Mouse (Mus musculus) monocyte, adult 5-6 weeks (primary cell): ENCODE measurements around the gene Stxbp1. TPM values are rescaled to one million over a fixed set of nuclear protein-coding genes. Genes with fewer than 3 reads are reported as not detected.
A peak's percentile ranks its signal among the peaks of the same experiment; 100 is the strongest.

Source experiments
- ATAC-seq: fragments of 153-309, 156-312 bp; replicated peaks from 2 replicates; pipeline ENCODE4 v1.8.0; 2017; ENCODE audit warnings: mild to moderate bottlenecking; ENCODE audit not compliant: low TSS enrichment, insufficient number of reproducible peaks, severe bottlenecking, poor library complexity, low FRiP score
- total RNA-seq: library from RNA; stranded (forward); fragments of 200-1000, 200-491, 200-594 nt; gene quantifications from 3 replicates; pipeline ENCODE4 v1.2.3, GENCODE M21; 2017

Gene Stxbp1
- total RNA-seq = 0.43 to 1.2 TPM (median 1.1 TPM) in 3 replicates

DNA sequence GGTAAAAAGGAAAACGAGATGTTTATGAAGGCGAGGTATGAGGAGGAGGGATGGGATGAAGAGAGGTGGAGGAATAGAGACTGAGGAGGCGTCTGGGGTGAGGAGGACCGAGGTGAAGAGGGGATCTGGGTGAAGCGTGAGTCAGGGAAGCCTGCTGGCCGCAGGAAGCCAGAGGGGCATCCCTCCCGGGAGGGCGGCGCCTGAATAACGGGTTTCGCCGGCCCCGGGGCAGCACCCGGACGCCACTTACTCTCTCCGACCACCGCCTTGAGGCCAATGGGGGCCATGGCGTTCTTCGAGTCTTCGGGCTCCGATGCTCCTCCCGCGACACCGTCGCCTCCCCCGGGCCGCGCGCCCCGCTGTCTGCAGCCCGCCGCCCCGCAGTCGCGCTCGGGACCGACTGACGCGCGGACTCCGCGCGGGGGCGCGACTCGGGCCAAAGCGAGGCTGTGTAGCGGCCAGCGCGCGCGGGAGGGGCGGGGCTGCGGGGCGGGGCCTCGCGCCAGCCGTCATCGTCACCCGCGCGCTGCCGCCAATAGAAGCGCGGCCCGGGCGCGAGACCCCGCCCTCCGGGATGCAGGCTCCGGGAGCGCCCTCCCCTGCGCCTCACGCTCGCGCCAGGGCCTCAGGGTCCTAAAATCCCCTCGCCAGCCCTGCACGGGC lies at the start of gene Stxbp1:
Gene Stxbp1 (minus strand): TSS at position 441 of the 663 bp plus-strand sequence.
- ATAC-seq = peak; percentile 92

DNA sequence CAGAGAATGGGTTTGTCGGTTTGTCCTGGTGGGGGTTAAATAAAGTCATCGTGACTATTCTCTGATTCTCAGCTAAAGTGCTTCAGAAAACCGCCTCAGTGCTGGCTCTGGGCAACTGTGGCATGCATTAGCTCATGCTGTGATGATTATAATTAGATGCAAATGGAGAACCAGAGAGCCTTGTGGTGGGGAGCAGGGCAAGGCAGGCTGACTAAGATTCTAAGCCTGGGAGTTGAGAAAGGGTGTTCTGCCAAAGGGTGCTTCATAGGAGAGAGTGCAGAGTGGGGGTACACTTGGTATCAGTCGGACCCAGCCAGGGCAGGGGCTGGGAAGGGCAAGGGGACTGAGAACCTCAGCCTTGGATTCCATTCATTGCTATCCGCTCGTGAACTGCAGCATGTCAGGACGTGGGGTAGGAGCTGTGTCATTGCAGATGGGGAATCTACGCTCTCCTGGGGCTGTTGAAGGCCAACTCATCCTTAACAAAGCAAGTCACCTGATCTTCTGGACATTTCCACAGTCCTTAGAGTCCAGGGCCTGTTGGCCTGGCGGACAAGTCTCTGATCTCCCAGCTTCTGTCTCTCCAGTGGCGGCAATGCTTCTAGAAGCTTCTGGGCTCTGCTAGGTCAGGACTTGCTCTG lies 49.6 kb upstream of the Stxbp1 start:
- ATAC-seq = no peak

GRCm38 (mm10) chr2:32895606-32896106 lies 48.6 kb upstream of the Stxbp1 start:
- ATAC-seq = no peak

DNA sequence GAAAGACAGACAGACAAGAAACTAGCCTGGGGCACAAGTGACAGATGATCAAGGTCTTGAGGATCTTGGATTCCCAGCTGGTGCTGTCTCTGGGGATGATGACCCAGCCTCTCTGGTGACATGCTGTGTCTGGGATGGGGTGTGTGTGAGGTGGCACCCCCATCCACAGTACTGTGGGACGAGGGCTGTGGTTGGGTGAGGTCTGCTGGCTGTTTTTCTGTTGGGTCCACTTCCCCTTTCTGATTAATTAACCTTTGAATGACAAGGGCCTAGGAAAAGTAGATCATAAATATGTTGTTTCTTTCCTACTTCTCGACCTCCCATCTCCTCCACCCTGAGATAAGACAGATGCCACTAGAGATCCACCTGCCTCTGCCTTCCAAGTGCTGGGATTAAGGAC lies 47.1 kb upstream of the Stxbp1 start:
- ATAC-seq = peak; percentile 54

DNA sequence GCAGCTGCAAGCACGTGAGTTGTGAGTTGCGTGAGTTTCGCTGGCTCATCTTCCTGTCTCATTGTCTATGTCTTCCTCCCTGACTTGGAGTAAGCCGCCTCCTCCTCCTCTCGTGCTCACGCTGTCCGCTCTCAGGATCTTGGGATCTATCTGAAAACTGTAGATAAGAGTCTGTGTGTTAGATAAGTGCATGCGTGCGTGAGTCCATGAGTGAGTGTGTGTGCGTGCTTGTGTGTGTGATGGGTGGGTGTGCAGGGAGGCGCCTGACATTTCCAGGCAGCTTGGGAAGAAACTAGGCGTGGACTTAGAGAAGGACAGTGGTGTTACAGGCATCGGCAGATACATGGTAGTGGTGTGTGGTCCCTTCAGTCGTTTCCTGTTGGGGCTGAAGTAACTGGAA lies 45.4 kb upstream of the Stxbp1 start:
- ATAC-seq = no peak

DNA sequence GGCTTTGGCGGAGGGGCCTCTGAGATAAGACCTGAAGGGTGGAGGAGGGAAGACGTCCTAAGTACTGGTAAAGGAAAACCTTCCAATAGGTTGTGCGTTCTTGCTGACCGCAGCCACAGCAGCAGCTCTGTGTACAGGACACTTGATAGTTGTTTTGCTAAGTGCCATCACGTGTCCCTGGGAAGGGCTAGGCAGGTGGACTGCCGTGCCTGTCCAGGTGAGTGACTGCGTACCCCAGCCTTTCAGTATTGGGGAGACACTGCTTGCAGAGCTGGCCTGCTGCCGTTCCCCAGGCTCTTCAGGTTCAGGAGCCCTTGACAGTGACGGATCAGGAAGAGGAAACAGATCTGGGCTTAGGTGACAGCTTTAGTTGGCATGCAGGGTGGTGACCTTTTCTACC lies 44.2 kb upstream of the Stxbp1 start:
- ATAC-seq = 0 out of 2 replicates have a peak, but pooled peaks have one; percentile 5

GRCm38 (mm10) chr2:32890280-32890679 lies 43.2 kb upstream of the Stxbp1 start:
- ATAC-seq = no peak

GRCm38 (mm10) chr2:32888551-32888950 lies 41.5 kb upstream of the Stxbp1 start:
- ATAC-seq = no peak

DNA sequence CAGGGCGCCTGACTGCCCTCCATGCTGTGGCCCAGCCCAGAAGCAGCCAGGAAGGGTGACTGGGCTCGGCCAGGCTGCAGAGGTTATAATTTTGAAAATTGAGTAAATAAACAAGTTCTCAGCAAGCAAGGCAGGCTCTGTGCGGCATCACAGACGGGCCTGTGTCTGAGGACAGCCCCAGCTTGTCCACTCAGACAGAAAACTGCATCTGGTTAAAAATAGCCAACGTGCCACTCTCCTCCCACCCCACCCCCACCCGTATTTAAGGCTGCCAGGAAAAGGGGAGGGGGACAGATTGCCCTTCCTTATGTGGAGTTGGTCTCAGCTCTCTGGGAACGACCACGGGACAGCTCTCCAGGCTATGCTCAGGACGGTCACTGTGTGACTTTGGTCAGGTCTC lies 41.0 kb upstream of the Stxbp1 start:
- ATAC-seq = no peak

DNA sequence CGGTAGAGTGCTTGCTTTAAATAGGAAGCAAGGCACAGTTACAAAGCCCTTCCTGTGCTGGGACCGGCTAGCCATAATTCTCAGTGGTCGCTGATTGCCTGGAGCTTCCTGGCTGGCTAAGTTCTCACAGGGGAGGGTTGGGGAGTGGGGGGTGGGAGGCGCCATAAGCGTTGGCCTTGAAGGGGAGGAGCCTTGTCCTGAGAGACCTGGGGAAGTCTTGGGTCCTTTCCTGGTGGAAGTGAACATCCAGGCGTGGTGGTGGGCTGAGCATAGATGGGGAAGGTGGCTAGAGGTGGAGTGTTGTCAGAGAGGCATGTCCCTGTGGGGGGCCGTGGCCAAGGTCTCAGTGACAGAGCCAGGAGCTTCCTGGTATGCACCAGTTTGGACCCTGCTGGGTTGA lies 37.7 kb upstream of the Stxbp1 start:
- no peak for ATAC-seq

GRCm38 (mm10) chr2:32882283-32883043 lies 35.4 kb upstream of the Stxbp1 start:
- ATAC-seq = peak; percentile 61

GRCm38 (mm10) chr2:32881723-32882122 lies 34.7 kb upstream of the Stxbp1 start:
- peak; percentile 69 for ATAC-seq

GRCm38 (mm10) chr2:32881054-32881453 lies 34.0 kb upstream of the Stxbp1 start:
- ATAC-seq = no peak

- ATAC-seq = no peak
Observed at GRCm38 (mm10) chr2:32879593-32879992, 32.5 kb upstream of the Stxbp1 start.

- no peak for ATAC-seq
Observed at GRCm38 (mm10) chr2:32878396-32878795, 31.4 kb upstream of the Stxbp1 start.

- no peak for ATAC-seq
Observed at GRCm38 (mm10) chr2:32877761-32878393, 30.8 kb upstream of the Stxbp1 start.

DNA sequence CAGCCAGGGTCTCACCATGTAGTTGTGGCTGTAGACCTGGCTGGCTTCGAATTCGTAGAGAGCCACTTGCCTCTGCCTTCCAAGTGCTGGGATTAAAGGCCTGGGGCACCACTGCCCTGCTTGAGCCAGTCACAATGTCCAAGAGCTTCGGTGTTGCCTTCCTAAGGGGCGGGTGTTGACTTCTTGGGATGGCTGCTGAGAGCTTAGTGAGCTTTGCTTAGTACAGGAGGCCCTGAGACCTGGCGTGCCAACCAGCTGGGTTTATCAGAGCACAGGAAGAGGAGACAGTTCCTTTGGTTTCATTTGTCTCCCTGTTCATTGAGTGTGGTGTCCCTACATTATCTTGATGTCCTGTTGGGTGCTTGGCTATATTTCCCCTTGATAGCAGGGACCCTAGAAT lies 30.3 kb upstream of the Stxbp1 start:
- ATAC-seq = no peak

DNA sequence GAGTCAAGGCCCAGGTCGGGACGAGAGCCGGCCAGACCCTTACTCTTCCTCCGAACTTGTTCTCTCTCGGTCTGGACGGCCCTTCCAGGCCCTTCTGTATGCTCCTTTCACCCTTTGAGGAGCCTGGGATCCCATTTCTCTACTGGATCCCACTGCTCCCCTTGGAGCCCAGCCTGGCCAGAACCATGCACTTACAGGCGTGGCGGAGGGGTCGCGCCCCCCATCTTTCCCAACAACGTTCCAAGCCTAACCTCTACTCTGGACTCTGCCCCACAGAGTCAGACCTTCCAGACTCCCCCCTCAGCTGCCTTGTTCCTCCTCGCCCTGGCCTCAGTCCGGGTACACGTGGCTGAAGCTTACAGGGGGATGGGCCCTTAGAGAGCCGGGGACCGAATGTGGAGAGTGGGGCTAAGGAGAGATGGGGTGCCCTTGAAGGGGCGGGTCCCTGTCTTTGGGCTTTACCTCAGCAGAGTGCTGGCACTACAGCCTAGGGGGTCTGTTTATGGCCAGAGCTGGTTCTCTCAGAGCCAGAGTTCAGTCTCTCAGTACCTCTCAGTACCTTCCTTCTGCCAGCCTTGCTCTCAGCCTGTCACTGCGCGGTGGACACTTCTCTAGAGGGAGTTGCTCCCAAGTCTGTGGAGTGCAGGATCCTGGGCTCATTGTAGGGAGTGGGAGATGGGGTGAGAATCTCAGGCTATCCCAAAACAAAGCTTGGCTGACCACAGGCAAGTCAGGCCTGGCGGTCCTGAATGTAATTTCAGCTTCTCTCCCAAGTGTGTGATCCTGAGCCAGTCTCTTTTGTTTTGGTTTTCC lies 29.7 kb upstream of the Stxbp1 start:
- no peak for ATAC-seq
